Mouse (Mus musculus): Measurements from ENCODE around the gene Uckl1. TPM values are rescaled to one million over a fixed set of nuclear protein-coding genes. Genes with fewer than 3 reads are reported as not detected.

Gene Uckl1
- polyA plus RNA-seq, 1 experiment from 2014 or later, result 57.7 TPM

DNA sequence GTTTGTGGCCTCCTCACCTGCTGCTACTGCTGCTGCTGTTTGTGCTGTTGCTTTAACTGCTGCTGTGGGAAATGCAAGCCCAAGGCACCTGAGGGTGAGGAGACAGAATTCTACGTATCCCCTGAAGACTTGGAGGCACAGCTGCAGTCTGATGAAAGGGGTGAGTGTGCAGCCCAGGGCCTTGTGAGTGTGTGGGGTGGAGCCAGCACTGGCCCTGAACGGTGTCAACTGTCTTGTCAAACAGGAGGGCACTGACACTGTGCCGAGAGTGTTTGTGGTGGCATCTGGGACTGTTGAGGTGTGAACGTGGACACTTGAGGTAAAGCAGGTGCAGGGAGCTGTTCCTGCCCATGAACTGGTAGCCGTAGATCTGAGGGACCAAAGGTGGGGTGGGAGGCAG is 36.0 kb downstream of the Uckl1 start:
- no peaks in the 10 kb centered on the region for H3K4me1 ChIP-seq (replicated peaks; ENCODE audit: control insufficient read depth, insufficient read depth, low read length)
- no peak overlapping the region for H3K27ac ChIP-seq (ENCODE audit: low read depth, low read length)
- peaks cover 12% of the 10 kb centered on the region; the same call in 1 of the 2 replicates for H3K36me3 ChIP-seq (ENCODE audit: control insufficient read depth, insufficient read depth, low read length)
- H3K4me3 ChIP-seq (ENCODE audit: low read depth, low read length), result no peak overlapping the region
- DNase-seq (ENCODE audit: low spot score) (no peak), ATAC-seq (ENCODE audit: low FRiP score) (no peak)
- WGBS, result 91% methylated on average over 5 of the region's 5 CpGs
- H3K9ac ChIP-seq (ENCODE audit: low read depth, low read length), result no peak overlapping the region
- no peaks in the 10 kb centered on the region for H3K27me3 ChIP-seq (ENCODE audit: control insufficient read depth, insufficient read depth, low read length)
- H3K9me3 ChIP-seq (ENCODE audit: control insufficient read depth, low read length), result no peaks in the 10 kb centered on the region
- H3K4me2 ChIP-seq (replicated peaks; ENCODE audit: low read depth, low read length), result no peak overlapping the region

DNA sequence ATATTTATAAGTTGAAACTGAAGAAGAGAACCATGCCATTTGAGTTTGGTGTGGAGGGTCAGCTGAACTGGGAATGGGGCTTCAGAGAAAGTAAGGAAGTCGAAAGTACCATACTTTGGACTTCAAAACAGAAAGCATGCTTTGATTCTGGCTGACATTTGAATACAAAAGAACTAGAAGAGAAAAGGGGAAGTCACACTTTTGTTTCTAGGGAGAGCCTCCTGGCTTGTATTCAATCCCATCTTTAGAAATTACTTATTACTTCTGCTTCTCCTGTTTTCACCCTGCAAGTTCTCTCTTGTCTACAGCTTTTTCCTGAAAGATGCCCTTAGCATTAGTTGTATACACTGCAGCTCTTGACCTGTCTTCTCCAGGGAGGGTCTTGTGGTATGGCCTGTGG is 36.5 kb downstream of the Uckl1 start:
- DNase-seq (ENCODE audit: low spot score) (no peak), ATAC-seq (ENCODE audit: low FRiP score) (no peak)
- H3K9ac ChIP-seq (ENCODE audit: low read depth, low read length), result no peak overlapping the region
- H3K4me1 ChIP-seq (replicated peaks; ENCODE audit: control insufficient read depth, insufficient read depth, low read length), result no peaks in the 10 kb centered on the region
- H3K9me3 ChIP-seq (ENCODE audit: control insufficient read depth, low read length), result no peaks in the 10 kb centered on the region
- H3K27me3 ChIP-seq (ENCODE audit: control insufficient read depth, insufficient read depth, low read length), result no peaks in the 10 kb centered on the region
- no peak overlapping the region for H3K4me3 ChIP-seq (ENCODE audit: low read depth, low read length)
- no peak overlapping the region for H3K27ac ChIP-seq (ENCODE audit: low read depth, low read length)
- WGBS, result 72% methylated on average over 1 of the region's 1 CpGs
- H3K4me2 ChIP-seq (replicated peaks; ENCODE audit: low read depth, low read length), result no peak overlapping the region
- peaks cover 12% of the 10 kb centered on the region; the same call in 1 of the 2 replicates for H3K36me3 ChIP-seq (ENCODE audit: control insufficient read depth, insufficient read depth, low read length)

DNA sequence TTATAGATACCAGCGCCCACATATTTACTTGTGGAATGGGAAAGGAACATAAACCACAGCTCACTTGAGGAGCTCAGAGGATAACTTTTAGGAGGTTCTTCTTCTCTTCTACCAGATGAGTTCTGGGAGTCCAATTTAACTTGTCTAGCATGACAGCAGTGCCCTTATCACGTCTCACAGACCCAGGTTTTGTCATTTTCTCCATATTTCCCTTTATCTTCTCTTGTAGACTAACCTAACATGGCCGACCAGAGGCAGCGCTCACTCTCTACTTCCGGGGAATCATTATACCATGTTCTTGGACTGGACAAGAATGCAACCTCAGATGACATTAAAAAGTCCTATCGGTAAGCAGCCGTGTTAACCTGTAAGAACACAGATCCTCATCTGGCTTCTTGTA is 38.5 kb downstream of the Uckl1 start:
- ATAC-seq (ENCODE audit: low FRiP score) (no peak), DNase-seq (ENCODE audit: low spot score) (no peak)
- Histone ChIP-seq H3K36me3 (ENCODE audit: control insufficient read depth, insufficient read depth, low read length) (peaks cover 9% of the 10 kb centered on the region; the same call in 1 of the 2 replicates), H3K4me2 (replicated peaks; ENCODE audit: low read depth, low read length) (no peak overlapping the region), H3K4me1 (replicated peaks; ENCODE audit: control insufficient read depth, insufficient read depth, low read length) (no peaks in the 10 kb centered on the region), H3K4me3 (ENCODE audit: low read depth, low read length) (no peak overlapping the region), H3K27ac (ENCODE audit: low read depth, low read length) (no peak overlapping the region), H3K9ac (ENCODE audit: low read depth, low read length) (no peak overlapping the region), H3K27me3 (ENCODE audit: control insufficient read depth, insufficient read depth, low read length) (no peaks in the 10 kb centered on the region), H3K9me3 (ENCODE audit: control insufficient read depth, low read length) (no peaks in the 10 kb centered on the region)
- WGBS, result 91% methylated on average over 7 of the region's 7 CpGs

DNA sequence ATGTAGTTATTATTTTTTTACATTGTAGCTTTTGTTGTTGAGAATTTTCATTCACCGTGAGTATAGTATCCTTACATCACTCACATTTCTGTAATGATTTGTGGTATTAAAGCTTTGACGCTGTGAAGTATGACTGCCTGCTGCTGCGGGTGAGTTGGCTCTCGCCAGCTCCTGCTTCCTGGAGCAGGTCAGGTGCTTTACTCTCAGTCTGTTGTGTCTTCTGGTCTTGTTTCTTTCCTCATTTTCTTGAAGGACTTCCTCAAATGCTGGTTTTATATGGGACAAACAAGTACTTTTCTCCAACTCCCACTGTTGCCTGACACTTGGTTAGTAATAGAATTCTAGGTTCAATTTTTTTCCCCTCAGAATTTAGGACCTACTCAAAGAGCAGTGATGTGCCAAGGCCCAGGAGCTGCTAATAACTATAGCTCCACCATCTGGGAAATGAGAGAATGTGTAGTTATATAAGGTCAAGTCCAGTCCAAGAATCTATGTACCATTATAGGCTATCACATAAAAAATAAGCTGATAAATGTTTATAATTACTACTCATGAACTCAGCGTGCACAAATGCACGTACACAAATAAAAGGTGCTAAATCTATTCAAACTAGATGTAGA is 42.8 kb downstream of the Uckl1 start:
- Histone ChIP-seq H3K27me3 (ENCODE audit: control insufficient read depth, insufficient read depth, low read length) (no peaks in the 10 kb centered on the region), H3K9ac (ENCODE audit: low read depth, low read length) (no peak overlapping the region), H3K4me2 (replicated peaks; ENCODE audit: low read depth, low read length) (no peak overlapping the region), H3K27ac (ENCODE audit: low read depth, low read length) (no peak overlapping the region), H3K4me3 (ENCODE audit: low read depth, low read length) (no peak overlapping the region), H3K36me3 (ENCODE audit: control insufficient read depth, insufficient read depth, low read length) (no peaks in the 10 kb centered on the region), H3K4me1 (replicated peaks; ENCODE audit: control insufficient read depth, insufficient read depth, low read length) (no peaks in the 10 kb centered on the region), H3K9me3 (ENCODE audit: control insufficient read depth, low read length) (no peaks in the 10 kb centered on the region)
- 94% methylated on average over 6 of the region's 6 CpGs for WGBS
- ATAC-seq (ENCODE audit: low FRiP score) (no peak), DNase-seq (ENCODE audit: low spot score) (no peak)

DNA sequence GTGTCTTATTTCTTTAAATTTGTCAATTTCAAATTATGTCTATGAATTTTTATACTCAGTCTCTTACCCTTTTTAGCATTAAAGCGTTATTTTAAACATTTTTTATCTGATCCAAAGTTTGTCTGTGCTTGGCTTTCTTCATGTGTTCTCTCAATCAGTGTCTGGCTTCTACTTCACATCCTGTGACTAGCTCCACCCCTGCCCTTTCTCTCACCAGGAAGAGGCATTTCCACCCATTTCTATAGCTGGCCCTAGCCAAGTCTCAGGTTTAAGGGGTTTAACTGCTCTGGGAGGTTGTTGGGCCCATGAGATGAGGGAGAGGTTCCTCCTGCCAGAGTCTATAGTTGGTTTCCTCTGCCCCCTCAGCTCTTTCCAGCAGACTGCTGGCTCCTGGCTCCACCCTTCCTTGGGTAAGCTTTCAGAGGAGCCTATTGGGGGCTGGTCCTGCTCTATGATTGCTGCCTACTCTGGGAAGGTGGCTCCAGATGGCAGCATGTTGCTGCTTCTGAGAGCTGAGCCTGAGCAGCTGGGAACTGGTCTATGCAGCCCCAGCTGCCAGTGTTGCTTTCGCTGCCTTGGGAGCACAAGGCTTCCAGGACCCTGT is 47.1 kb downstream of the Uckl1 start:
- Histone ChIP-seq H3K4me1 (replicated peaks; ENCODE audit: control insufficient read depth, insufficient read depth, low read length) (no peaks in the 10 kb centered on the region), H3K27me3 (ENCODE audit: control insufficient read depth, insufficient read depth, low read length) (no peaks in the 10 kb centered on the region), H3K9ac (ENCODE audit: low read depth, low read length) (no peak overlapping the region), H3K9me3 (ENCODE audit: control insufficient read depth, low read length) (no peaks in the 10 kb centered on the region), H3K27ac (ENCODE audit: low read depth, low read length) (no peak overlapping the region), H3K36me3 (ENCODE audit: control insufficient read depth, insufficient read depth, low read length) (no peaks in the 10 kb centered on the region), H3K4me3 (ENCODE audit: low read depth, low read length) (no peak overlapping the region), H3K4me2 (replicated peaks; ENCODE audit: low read depth, low read length) (no peak overlapping the region)
- WGBS, result 88% methylated on average over 2 of the region's 2 CpGs
- ATAC-seq (ENCODE audit: low FRiP score) (0 out of 2 replicates have a peak, but pooled peaks have one; percentile 33), DNase-seq (ENCODE audit: low spot score) (peak; percentile 12)

DNA sequence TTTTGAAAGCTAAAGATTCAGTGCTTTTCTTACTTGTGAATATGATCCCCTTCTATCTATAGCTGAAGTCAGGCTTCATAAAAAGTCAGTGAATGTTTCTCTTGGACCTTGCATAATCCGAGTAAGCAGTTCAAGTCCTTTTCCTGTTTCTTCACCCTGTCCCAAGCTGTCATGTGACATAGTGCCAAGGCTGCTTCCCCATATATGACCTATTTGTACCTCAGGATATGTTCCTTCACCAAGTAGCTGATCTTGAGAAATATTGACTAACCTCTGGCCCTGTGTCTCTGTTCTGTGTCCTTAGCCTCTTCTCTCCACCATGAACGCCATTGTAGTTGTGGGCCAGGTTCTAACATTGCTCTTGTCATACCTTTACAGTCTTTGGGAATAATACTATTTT is 48.3 kb downstream of the Uckl1 start:
- DNase-seq (ENCODE audit: low spot score), result no peak
- WGBS, result 97% methylated on average over 2 of the region's 2 CpGs
- Histone ChIP-seq H3K27ac (ENCODE audit: low read depth, low read length) (no peak overlapping the region), H3K4me3 (ENCODE audit: low read depth, low read length) (no peak overlapping the region), H3K4me2 (replicated peaks; ENCODE audit: low read depth, low read length) (no peak overlapping the region), H3K4me1 (replicated peaks; ENCODE audit: control insufficient read depth, insufficient read depth, low read length) (no peaks in the 10 kb centered on the region), H3K36me3 (ENCODE audit: control insufficient read depth, insufficient read depth, low read length) (no peaks in the 10 kb centered on the region), H3K27me3 (ENCODE audit: control insufficient read depth, insufficient read depth, low read length) (no peaks in the 10 kb centered on the region), H3K9me3 (ENCODE audit: control insufficient read depth, low read length) (no peaks in the 10 kb centered on the region), H3K9ac (ENCODE audit: low read depth, low read length) (no peak overlapping the region)
- ATAC-seq (ENCODE audit: low FRiP score), result no peak

DNA sequence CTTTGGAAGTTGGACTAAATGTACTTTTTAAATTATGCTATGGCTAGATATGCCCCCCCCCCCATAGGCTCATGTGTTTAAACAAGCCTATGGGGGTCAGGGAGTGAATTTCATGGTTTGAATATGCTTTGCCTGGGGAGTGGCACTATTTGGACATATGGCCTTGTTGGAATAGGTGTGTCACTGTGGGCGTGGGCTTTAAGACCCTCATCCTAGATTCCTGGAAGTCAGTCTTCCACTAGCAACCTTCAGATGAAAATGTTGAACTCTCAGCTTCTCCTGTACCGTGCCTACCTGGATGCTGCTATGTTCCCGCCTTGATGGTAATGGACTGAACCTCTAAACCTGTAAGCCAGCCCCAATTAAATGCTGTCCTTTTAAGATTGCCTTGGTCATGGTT is 52.1 kb downstream of the Uckl1 start:
- no peak overlapping the region for H3K27ac ChIP-seq (ENCODE audit: low read depth, low read length)
- no peak overlapping the region for H3K4me3 ChIP-seq (ENCODE audit: low read depth, low read length)
- H3K9me3 ChIP-seq (ENCODE audit: control insufficient read depth, low read length), result no peaks in the 10 kb centered on the region
- no peaks in the 10 kb centered on the region for H3K36me3 ChIP-seq (ENCODE audit: control insufficient read depth, insufficient read depth, low read length)
- no peaks in the 10 kb centered on the region for H3K4me1 ChIP-seq (replicated peaks; ENCODE audit: control insufficient read depth, insufficient read depth, low read length)
- DNase-seq (ENCODE audit: low spot score), result no peak
- no peaks in the 10 kb centered on the region for H3K27me3 ChIP-seq (ENCODE audit: control insufficient read depth, insufficient read depth, low read length)
- no peak overlapping the region for H3K9ac ChIP-seq (ENCODE audit: low read depth, low read length)
- H3K4me2 ChIP-seq (replicated peaks; ENCODE audit: low read depth, low read length), result no peak overlapping the region
- no peak for ATAC-seq (ENCODE audit: low FRiP score)
- 96% methylated on average over 3 of the region's 3 CpGs for WGBS

DNA sequence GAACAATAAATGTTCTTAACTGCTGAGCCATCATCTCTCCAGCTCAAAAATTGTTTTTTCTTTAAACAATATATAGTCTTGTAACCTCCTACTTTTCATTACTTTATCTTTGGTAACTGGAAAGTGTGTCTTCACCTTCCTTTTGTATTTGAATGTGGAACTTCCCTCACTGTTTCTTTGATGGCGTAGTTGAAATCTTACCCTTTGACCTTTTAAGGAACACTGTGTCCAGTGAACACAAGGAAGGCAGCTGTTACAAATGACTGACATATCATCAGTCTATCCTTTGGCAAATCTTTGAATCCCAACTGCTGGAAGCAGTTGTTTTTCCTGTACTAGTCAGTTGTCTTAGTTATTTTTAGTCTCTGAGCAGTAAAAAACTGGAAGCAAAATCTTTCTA is 55.6 kb downstream of the Uckl1 start:
- Histone ChIP-seq H3K27ac (ENCODE audit: low read depth, low read length) (no peak overlapping the region), H3K4me2 (replicated peaks; ENCODE audit: low read depth, low read length) (no peak overlapping the region), H3K36me3 (ENCODE audit: control insufficient read depth, insufficient read depth, low read length) (no peaks in the 10 kb centered on the region), H3K9me3 (ENCODE audit: control insufficient read depth, low read length) (no peaks in the 10 kb centered on the region), H3K4me1 (replicated peaks; ENCODE audit: control insufficient read depth, insufficient read depth, low read length) (no peaks in the 10 kb centered on the region), H3K27me3 (ENCODE audit: control insufficient read depth, insufficient read depth, low read length) (no peaks in the 10 kb centered on the region), H3K4me3 (ENCODE audit: low read depth, low read length) (no peak overlapping the region), H3K9ac (ENCODE audit: low read depth, low read length) (no peak overlapping the region)
- DNase-seq (ENCODE audit: low spot score), result no peak
- no peak for ATAC-seq (ENCODE audit: low FRiP score)
- 92% methylated on average over 1 of the region's 1 CpGs for WGBS

DNA sequence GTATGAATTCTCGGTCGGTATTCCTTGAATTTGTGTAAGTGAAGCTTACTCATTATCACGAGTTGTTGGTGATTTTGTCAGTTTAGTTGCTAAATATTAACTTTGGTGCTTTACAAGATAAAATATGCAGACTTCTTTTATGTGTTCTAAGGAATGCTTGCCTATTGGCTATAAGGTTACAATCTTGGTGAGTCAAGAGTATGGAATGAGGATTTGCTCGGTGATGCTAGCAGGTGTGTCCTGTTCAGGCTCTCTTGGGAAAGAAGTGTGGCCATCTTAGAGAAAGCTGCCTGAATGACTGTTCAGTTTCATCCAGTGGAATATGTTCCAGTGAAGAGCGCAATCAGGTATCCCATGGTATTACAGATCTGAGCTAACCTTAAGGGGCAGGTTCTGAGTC is 59.2 kb downstream of the Uckl1 start:
- no peak overlapping the region for H3K4me2 ChIP-seq (replicated peaks; ENCODE audit: low read depth, low read length)
- no peaks in the 10 kb centered on the region for H3K27me3 ChIP-seq (ENCODE audit: control insufficient read depth, insufficient read depth, low read length)
- WGBS, result 94% methylated on average over 5 of the region's 5 CpGs
- no peak overlapping the region for H3K9ac ChIP-seq (ENCODE audit: low read depth, low read length)
- H3K9me3 ChIP-seq (ENCODE audit: control insufficient read depth, low read length), result no peaks in the 10 kb centered on the region
- no peak for DNase-seq (ENCODE audit: low spot score)
- ATAC-seq (ENCODE audit: low FRiP score), result no peak
- H3K36me3 ChIP-seq (ENCODE audit: control insufficient read depth, insufficient read depth, low read length), result no peaks in the 10 kb centered on the region
- no peak overlapping the region for H3K27ac ChIP-seq (ENCODE audit: low read depth, low read length)
- H3K4me3 ChIP-seq (ENCODE audit: low read depth, low read length), result no peak overlapping the region
- no peaks in the 10 kb centered on the region for H3K4me1 ChIP-seq (replicated peaks; ENCODE audit: control insufficient read depth, insufficient read depth, low read length)
